Mouse (Mus musculus) right cerebral cortex, postnatal 4 days (tissue): Measurements from ENCODE around the gene Osbpl11.
A peak's percentile ranks its signal among the peaks of the same experiment; 100 is the strongest.

Source experiments
- DNase-seq: peaks from one replicate; pipeline ENCODE4 v3.0.0-alpha.2; 2022

The Osbpl11 gene

GRCm38 (mm10) chr16:33244136-33244691 lies 59.3 kb downstream of the Osbpl11 start:
- DNase-seq: no peak

GRCm38 (mm10) chr16:33244933-33245470 lies 60.1 kb downstream of the Osbpl11 start:
- DNase-seq: no peak

GRCm38 (mm10) chr16:33246526-33246925 lies 61.7 kb downstream of the Osbpl11 start:
- DNase-seq: no peak

GRCm38 (mm10) chr16:33247006-33247405 lies 62.1 kb downstream of the Osbpl11 start:
- no peak for DNase-seq

- no peak for DNase-seq
Observed at GRCm38 (mm10) chr16:33250651-33251120, 65.8 kb downstream of the Osbpl11 start.

- DNase-seq: peak; percentile 91
Observed at GRCm38 (mm10) chr16:33251194-33252051, 66.6 kb downstream of the Osbpl11 start, which contains the start of gene Snx4. Gene Snx4 (plus strand): TSS chr16:33251442.

- DNase-seq: no peak
Observed at GRCm38 (mm10) chr16:33255601-33256000, 70.7 kb downstream of the Osbpl11 start.

GRCm38 (mm10) chr16:33258530-33258929 lies 73.7 kb downstream of the Osbpl11 start:
- no peak for DNase-seq

GRCm38 (mm10) chr16:33259824-33260223 lies 75.0 kb downstream of the Osbpl11 start:
- DNase-seq: no peak

- no peak for DNase-seq
Observed at GRCm38 (mm10) chr16:33260825-33261224, 76.0 kb downstream of the Osbpl11 start.

GRCm38 (mm10) chr16:33261584-33262061 lies 76.8 kb downstream of the Osbpl11 start:
- no peak for DNase-seq

- no peak for DNase-seq
Observed at GRCm38 (mm10) chr16:33262096-33262495, 77.2 kb downstream of the Osbpl11 start.

GRCm38 (mm10) chr16:33267616-33268253 lies 82.9 kb downstream of the Osbpl11 start:
- no peak for DNase-seq

- no peak for DNase-seq
Observed at GRCm38 (mm10) chr16:33271824-33272223, 87.0 kb downstream of the Osbpl11 start.

GRCm38 (mm10) chr16:33283079-33283478 lies 98.2 kb downstream of the Osbpl11 start:
- DNase-seq: no peak

GRCm38 (mm10) chr16:33288536-33288935 lies 103.7 kb downstream of the Osbpl11 start:
- no peak for DNase-seq

GRCm38 (mm10) chr16:33289981-33290380 lies 105.1 kb downstream of the Osbpl11 start:
- DNase-seq: no peak

GRCm38 (mm10) chr16:33292241-33292640 lies 107.4 kb downstream of the Osbpl11 start:
- DNase-seq: no peak
